Mouse (Mus musculus) lung, postnatal 0 days (tissue): Measurements from ENCODE around the gene Trir. TPM values are rescaled to one million over a fixed set of nuclear protein-coding genes. Genes with fewer than 3 reads are reported as not detected.

Source experiments
- ATAC-seq: fragments of 200-750 bp; cut with Nextera tagmentation; 2 replicates; pipeline ENCODE4 v1.8.0; 2017; ENCODE audit warnings: moderate library complexity
- DNase-seq: peaks from one replicate; pipeline ENCODE4 v3.0.0-alpha.2; 2016; ENCODE audit warnings: low spot score
- H3K27ac ChIP-seq: fragments of 300-500 bp; sonication (generic); 2 replicates; pipeline ENCODE4 v1.5.1; 2014; ENCODE audit warnings: antibody characterized with exemption, mild to moderate bottlenecking, low read length, mixed read lengths
- H3K27me3 ChIP-seq: fragments of 300-500 bp; sonication (generic); replicated peaks from 2 replicates; pipeline ENCODE4 v1.6.1; 2014; ENCODE audit warnings: low read length, mixed read lengths; ENCODE audit not compliant: insufficient read depth
- H3K36me3 ChIP-seq: fragments of 300-500 bp; sonication (generic); 2 replicates; pipeline ENCODE4 v1.6.1; 2014; ENCODE audit warnings: low read length, mixed read lengths; ENCODE audit not compliant: insufficient read depth
- H3K4me1 ChIP-seq: fragments of 300-500 bp; sonication (generic); 2 replicates; pipeline ENCODE4 v1.6.1; 2014; ENCODE audit warnings: antibody characterized with exemption, low read depth, low read length, mixed read lengths; ENCODE audit not compliant: insufficient read depth
- H3K4me2 ChIP-seq: fragments of 300-500 bp; sonication (generic); replicated peaks from 2 replicates; pipeline ENCODE4 v1.6.1; 2014; ENCODE audit warnings: low read depth, mild to moderate bottlenecking, low read length, moderate library complexity, mixed read lengths
- H3K4me3 ChIP-seq: fragments of 300-500 bp; sonication (generic); 2 replicates; pipeline ENCODE4 v1.5.1; 2014; ENCODE audit warnings: low read depth, low read length
- H3K9ac ChIP-seq: fragments of 300-500 bp; sonication (generic); replicated peaks from 2 replicates; pipeline ENCODE4 v1.6.1; 2014; ENCODE audit warnings: low read depth, mild to moderate bottlenecking
- H3K9me3 ChIP-seq: fragments of 300-500 bp; sonication (generic); 2 replicates; pipeline ENCODE4 v1.6.1; 2016; ENCODE audit warnings: low read length, mixed read lengths
- CTCF ChIP-seq: IDR thresholded peaks from 2 replicates; pipeline ENCODE4 v1.5.1; 2016; ENCODE audit warnings: antibody characterized with exemption, mild to moderate bottlenecking
- EP300 ChIP-seq: IDR thresholded peaks from 2 replicates; pipeline ENCODE4 v1.6.1; 2016; ENCODE audit warnings: antibody characterized with exemption, mild to moderate bottlenecking, control low read depth
- WGBS: fragments of 180-500 bp; shearing (Covaris S2); extraction: QIAGEN DNeasy Blood & Tissue Kit; methylation state at CpG from one replicate; pipeline ENCODE4 v1.1.7; 2014; 5-methylcytosine and 5-hydroxymethylcytosine counted together
- microRNA-seq: library from miRNA; unstranded; fragments of <30 nt; microRNA quantifications from one replicate; pipeline ENCODE4, GENCODE M21; 2016
- polyA plus RNA-seq: library from polyadenylated mRNA; unstranded; fragments of >200 nt; fragmentation: Nextera tagmentation; extraction: Ambion mirVana; gene quantifications from 2 replicates; pipeline ENCODE4 v1.2.1, GENCODE M21; 2015

Gene Trir
- polyA plus RNA-seq, 1 experiment from 2014 or later = 126 TPM

DNA sequence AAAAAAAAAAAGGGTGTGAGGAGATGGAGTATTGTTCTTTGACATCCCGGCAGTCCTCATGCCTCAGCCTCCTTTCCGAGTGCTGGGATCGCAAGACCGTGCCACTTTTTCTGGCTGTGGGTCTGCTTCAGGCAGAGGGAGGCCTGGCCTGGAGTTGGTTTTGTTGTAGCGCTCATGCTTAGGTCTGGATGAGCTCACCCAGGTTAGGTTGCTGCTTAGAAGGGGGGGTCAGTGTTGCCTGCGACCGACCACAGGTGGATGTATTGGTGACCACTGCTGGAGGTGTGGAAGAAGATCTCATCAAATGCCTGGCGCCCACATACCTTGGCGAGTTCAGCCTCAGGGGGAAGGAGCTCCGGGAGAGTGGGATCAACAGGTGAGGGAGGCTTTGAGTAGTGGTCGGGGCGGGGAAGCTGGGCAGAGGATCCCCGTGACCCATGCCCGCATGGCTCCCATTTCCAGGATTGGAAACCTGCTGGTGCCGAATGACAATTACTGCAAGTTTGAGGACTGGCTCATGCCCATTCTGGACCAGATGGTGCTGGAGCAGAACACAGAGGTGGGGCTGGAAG is 46.5 kb downstream of the Trir start:
- DNase-seq (no peak), ATAC-seq (no peak)
- no peaks in the 10 kb centered on the region for H3K27me3 ChIP-seq
- H3K36me3 ChIP-seq = no peaks in the 10 kb centered on the region
- H3K9me3 ChIP-seq = no peaks in the 10 kb centered on the region
- no peak overlapping the region for H3K27ac ChIP-seq
- WGBS = 90% methylated on average over 15 of the region's 15 CpGs
- no peak for TF ChIP-seq CTCF
- TF ChIP-seq EP300 = no peak
- no peak overlapping the region for H3K4me3 ChIP-seq
- H3K4me1 ChIP-seq = no peaks in the 10 kb centered on the region; the same call in 1 of the 2 replicates
- no peak overlapping the region for H3K9ac ChIP-seq
- no peak overlapping the region for H3K4me2 ChIP-seq

DNA sequence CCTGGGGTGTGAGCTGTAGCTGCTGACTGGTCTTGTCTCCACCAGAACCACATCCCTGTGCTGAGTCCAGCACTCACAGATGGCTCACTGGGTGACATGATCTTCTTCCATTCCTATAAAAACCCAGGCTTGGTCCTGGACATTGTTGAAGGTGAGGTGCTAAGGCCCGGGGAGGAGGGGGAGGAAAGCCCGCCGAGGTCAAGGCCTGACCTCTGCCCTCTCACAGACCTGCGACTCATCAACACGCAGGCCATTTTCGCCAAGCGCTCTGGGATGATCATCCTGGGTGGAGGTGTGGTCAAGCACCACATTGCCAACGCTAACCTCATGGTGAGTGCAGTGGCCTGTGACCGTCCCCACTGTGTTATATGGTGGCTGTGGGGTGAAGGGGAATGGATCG is 47.5 kb downstream of the Trir start:
- TF ChIP-seq EP300 (no peak), CTCF (no peak)
- H3K4me1 ChIP-seq = no peaks in the 10 kb centered on the region; the same call in 1 of the 2 replicates
- no peaks in the 10 kb centered on the region for H3K36me3 ChIP-seq

DNA sequence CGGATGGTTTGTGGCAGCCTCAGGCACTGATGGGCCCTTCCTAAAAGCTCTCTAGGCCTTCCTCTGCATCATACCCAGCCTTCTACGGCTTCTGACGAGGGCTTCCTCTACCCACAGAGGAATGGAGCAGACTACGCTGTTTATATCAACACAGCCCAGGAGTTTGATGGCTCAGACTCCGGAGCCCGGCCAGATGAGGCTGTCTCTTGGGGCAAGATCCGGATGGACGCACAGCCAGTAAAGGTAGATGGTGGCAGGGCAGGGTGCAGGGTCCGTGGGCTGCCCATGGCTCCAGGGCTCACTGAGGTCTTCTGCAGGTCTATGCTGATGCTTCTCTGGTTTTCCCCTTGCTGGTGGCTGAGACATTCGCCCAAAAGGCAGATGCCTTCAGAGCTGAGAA is 48.0 kb downstream of the Trir start:
- Histone ChIP-seq H3K9ac (no peak overlapping the region), H3K36me3 (no peaks in the 10 kb centered on the region), H3K4me3 (no peak overlapping the region), H3K27ac (no peak overlapping the region), H3K27me3 (no peaks in the 10 kb centered on the region), H3K9me3 (no peaks in the 10 kb centered on the region), H3K4me1 (no peaks in the 10 kb centered on the region; the same call in 1 of the 2 replicates), H3K4me2 (no peak overlapping the region)
- 92% methylated on average over 10 of the region's 10 CpGs for WGBS
- no peak for DNase-seq
- TF ChIP-seq CTCF (no peak), EP300 (no peak)
- no peak for ATAC-seq

More for the DNA sequence above, 47.5 kb downstream of the Trir start:
- 85% methylated on average over 10 of the region's 10 CpGs for WGBS
- Histone ChIP-seq H3K4me3 (no peak overlapping the region), H3K4me2 (no peak overlapping the region), H3K27me3 (no peaks in the 10 kb centered on the region), H3K9me3 (no peaks in the 10 kb centered on the region), H3K9ac (no peak overlapping the region), H3K27ac (no peak overlapping the region)
- DNase-seq = no peak
- no peak for ATAC-seq

DNA sequence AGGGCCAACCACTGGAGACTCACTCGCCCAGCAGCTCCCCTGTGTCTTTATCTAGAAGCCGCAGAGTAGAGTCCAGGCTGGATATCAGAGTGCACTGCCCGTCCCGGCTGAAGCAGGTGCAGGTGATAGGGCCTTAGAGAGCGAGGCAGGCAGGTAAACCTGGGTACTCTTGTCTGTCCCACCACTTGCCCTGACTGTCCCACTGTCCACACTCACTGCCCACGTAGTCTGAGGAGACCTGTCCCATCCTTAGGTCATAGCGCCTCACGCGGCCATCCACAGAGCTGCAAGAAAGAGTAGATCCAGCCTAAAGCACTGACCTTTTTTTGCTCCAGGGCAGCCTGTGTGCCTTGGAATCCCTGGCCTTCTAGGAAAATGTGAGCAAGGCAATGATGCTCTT is 49.4 kb downstream of the Trir start:
- H3K27me3 ChIP-seq = no peaks in the 10 kb centered on the region
- no peaks in the 10 kb centered on the region; the same call in 1 of the 2 replicates for H3K4me1 ChIP-seq
- no peak for DNase-seq

DNA sequence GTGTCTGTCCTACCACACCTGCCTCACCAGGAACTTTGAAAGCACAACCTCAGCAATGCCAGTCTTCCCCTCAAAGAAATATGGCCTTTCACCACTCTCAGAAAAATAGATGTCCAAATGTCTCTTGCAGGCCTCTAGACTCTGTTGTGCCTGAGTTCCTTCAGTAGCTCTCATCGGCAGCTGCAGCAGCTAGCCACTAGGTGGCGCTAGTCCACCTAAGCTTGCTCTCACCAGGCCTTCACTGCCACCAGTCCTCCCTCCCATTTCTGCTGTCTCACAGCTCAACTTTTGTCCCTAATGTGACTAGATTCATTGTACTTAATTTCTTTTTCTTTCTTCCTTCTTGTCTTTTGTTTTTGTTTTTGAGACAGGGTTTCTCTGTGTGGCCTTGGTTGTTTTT is 50.4 kb downstream of the Trir start:
- no peak overlapping the region for H3K4me3 ChIP-seq
- H3K27ac ChIP-seq = no peak overlapping the region
- DNase-seq (peak; percentile 92), ATAC-seq (peak; percentile 60)
- peaks cover 4% of the 10 kb centered on the region for H3K4me1 ChIP-seq
- H3K27me3 ChIP-seq = no peaks in the 10 kb centered on the region
- 4% methylated on average over 2 of the region's 2 CpGs for WGBS
- H3K4me2 ChIP-seq = no peak overlapping the region
- no peak overlapping the region for H3K9ac ChIP-seq
- H3K36me3 ChIP-seq = no peaks in the 10 kb centered on the region
- peak; percentile 99 for TF ChIP-seq CTCF
- TF ChIP-seq EP300 = no peak
- H3K9me3 ChIP-seq = no peaks in the 10 kb centered on the region

More for the DNA sequence above, 49.4 kb downstream of the Trir start:
- Histone ChIP-seq H3K4me3 (no peak overlapping the region), H3K27ac (no peak overlapping the region), H3K36me3 (no peaks in the 10 kb centered on the region), H3K9ac (no peak overlapping the region), H3K4me2 (no peak overlapping the region), H3K9me3 (no peaks in the 10 kb centered on the region)
- ATAC-seq = no peak
- WGBS = 72% methylated on average over 9 of the region's 9 CpGs
- TF ChIP-seq CTCF = peak; percentile 68
- no peak for TF ChIP-seq EP300

Small RNA genes within 50 kb of the gene (microRNA-seq; reads per million reads assigned to microRNA genes)
- not detected for gene Mir7070

Other genes with a start within 250 kb of the Trir start
- gene Nfix, start 226.5 kb upstream of the Trir start, polyA plus RNA-seq = 38.8 and 45.1 TPM in 2 replicates
- 6.2 and 6.8 TPM in 2 replicates for gene Dand5, start 204.0 kb upstream of the Trir start, polyA plus RNA-seq
- gene Gadd45gip1, start 195.3 kb upstream of the Trir start, polyA plus RNA-seq = 24.4 and 24.8 TPM in 2 replicates
- gene Rad23a, start 186.2 kb upstream of the Trir start, polyA plus RNA-seq = 77.9 and 85.7 TPM in 2 replicates
- 318 and 405 TPM in 2 replicates for gene Calr, start 179.9 kb upstream of the Trir start, polyA plus RNA-seq
- gene Farsa, start 169.8 kb upstream of the Trir start, polyA plus RNA-seq = 44.0 and 44.6 TPM in 2 replicates
- 11.1 and 11.4 TPM in 2 replicates for gene Syce2, start 154.7 kb upstream of the Trir start, polyA plus RNA-seq
- 16.2 and 21.1 TPM in 2 replicates for gene Gcdh, start 132.9 kb upstream of the Trir start, polyA plus RNA-seq
- 0.69 and 1.1 TPM in 2 replicates for gene Klf1, start 124.9 kb upstream of the Trir start, polyA plus RNA-seq
- 24.0 and 29.1 TPM in 2 replicates for gene Dnase2a, start 118.3 kb upstream of the Trir start, polyA plus RNA-seq
- 0.32 and 0.33 TPM in 2 replicates for gene Mast1, start 89.5 kb upstream of the Trir start, polyA plus RNA-seq
- gene Rtbdn, start 79.8 kb upstream of the Trir start, polyA plus RNA-seq = not detected in 2 replicates
- 1.1 TPM in 1 of 2 replicates, not detected in the other for gene Gm49661, start 57.4 kb upstream of the Trir start, polyA plus RNA-seq
- gene Prdx2, start 57.2 kb upstream of the Trir start, polyA plus RNA-seq = 337 and 356 TPM in 2 replicates
- 46.4 and 55.7 TPM in 2 replicates for gene Rnaseh2a, start 57.1 kb upstream of the Trir start, polyA plus RNA-seq
- 69.0 and 126 TPM in 2 replicates for gene Junb, start 48.1 kb upstream of the Trir start, polyA plus RNA-seq
- gene Hook2, start 36.2 kb upstream of the Trir start, polyA plus RNA-seq = 19.2 and 22.3 TPM in 2 replicates
- not detected in 2 replicates for gene Best2, start 12.3 kb upstream of the Trir start, polyA plus RNA-seq
- gene Asna1, start 1.5 kb upstream of the Trir start, polyA plus RNA-seq = 80.9 and 83.1 TPM in 2 replicates
- 16.4 and 18.0 TPM in 2 replicates for gene Tnpo2, start 10.1 kb downstream of the Trir start, polyA plus RNA-seq
- 34.8 and 35.6 TPM in 2 replicates for gene Fbxw9, start 33.2 kb downstream of the Trir start, polyA plus RNA-seq
- not detected in 2 replicates for gene Gm5741, start 41.2 kb downstream of the Trir start, polyA plus RNA-seq
- 44.2 and 48.3 TPM in 2 replicates for gene Dhps, start 44.9 kb downstream of the Trir start, polyA plus RNA-seq
- gene Wdr83os, start 53.9 kb downstream of the Trir start, polyA plus RNA-seq = 88.9 and 95.6 TPM in 2 replicates
- 26.7 and 27.0 TPM in 2 replicates for gene Wdr83, start 54.5 kb downstream of the Trir start, polyA plus RNA-seq
- 38.4 and 40.6 TPM in 2 replicates for gene Man2b1, start 56.4 kb downstream of the Trir start, polyA plus RNA-seq
- gene Zfp791, start 96.3 kb downstream of the Trir start, polyA plus RNA-seq = 1.5 and 1.6 TPM in 2 replicates
- not detected in 2 replicates for gene Cks1brt, start 125.1 kb downstream of the Trir start, polyA plus RNA-seq
- not detected in 2 replicates for gene Olfr371, start 199.2 kb downstream of the Trir start, polyA plus RNA-seq